Mouse (Mus musculus): Measurements from ENCODE around the gene St5. TPM values are rescaled to one million over a fixed set of nuclear protein-coding genes. Genes with fewer than 3 reads are reported as not detected.

Gene St5
- total and polyA plus RNA-seq, 3 experiments, result 2.6 to 3.4 TPM; not detected in 1

DNA sequence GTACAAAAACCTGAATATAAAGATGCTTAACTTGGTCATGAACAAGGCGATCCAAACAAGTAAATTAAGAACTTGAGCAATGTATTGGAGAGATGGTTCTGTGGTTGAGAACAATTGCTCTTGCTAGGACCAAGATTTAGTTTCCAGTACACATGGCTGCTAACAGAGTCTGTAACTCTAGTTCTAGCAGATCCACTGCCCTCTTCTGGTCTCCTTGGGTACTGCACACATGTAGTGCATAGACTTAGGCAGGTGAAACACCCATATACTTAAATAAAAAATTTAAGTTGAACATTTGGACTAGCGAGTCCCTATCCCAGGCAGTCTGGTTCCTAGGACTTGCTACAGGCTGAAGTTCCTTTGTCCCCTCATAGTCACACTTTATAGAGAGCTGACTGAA, 19.2 kb upstream of the St5 start:
- TF ChIP-seq CTCF (IDR thresholded peaks at IDR 0.05 in 2 of 3, conservative IDR thresholded peaks at IDR 0.05 in 1 of 3; ENCODE audit: control insufficient read depth in 1 of 3, insufficient read depth in 1 of 3, low read depth in 2 of 3, low read length in 3 of 3, poor library complexity in 1 of 3, severe bottlenecking in 1 of 3) (peak; percentile 11 to 51 (median 33); a peak in 3 of 6 replicates), TAL1 (IDR thresholded peaks at IDR 0.05; ENCODE audit: low read length) (no peak)
- Histone ChIP-seq H3K4me1 (ENCODE audit: control insufficient read depth in 1 of 2, insufficient read depth in 2 of 2, low read length in 2 of 2) (peaks cover 0 to 3% of the 10 kb centered on the region in 2 experiments; a peak in 2 of 4 replicates), H3K4me3 (ENCODE audit: control insufficient read depth in 1 of 2, insufficient read depth in 1 of 2, low read depth in 2 of 2, low read length in 2 of 2) (no peak overlapping the region), H3K9ac (ENCODE audit: control insufficient read depth, low read depth, low read length, poor library complexity, severe bottlenecking) (no peak overlapping the region), H3K9me3 (replicated peaks; ENCODE audit: insufficient read depth, low read length) (no peaks in the 10 kb centered on the region), H3K27me3 (ENCODE audit: control insufficient read depth in 1 of 2, insufficient read depth in 2 of 2, low read length in 2 of 2) (no peaks in the 10 kb centered on the region), H3K36me3 (ENCODE audit: control insufficient read depth in 1 of 2, insufficient read depth in 2 of 2, low read length in 2 of 2) (no peaks in the 10 kb centered on the region; a peak in 1 of 4 replicates), H3K27ac (ENCODE audit: control insufficient read depth, low read depth, low read length) (no peak overlapping the region), H3K79me2 (ENCODE audit: control insufficient read depth, insufficient read depth, low read length, poor library complexity) (no peaks in the 10 kb centered on the region)
- peak; percentile 50 for DNase-seq (ENCODE audit: low read depth, low spot score)

DNA sequence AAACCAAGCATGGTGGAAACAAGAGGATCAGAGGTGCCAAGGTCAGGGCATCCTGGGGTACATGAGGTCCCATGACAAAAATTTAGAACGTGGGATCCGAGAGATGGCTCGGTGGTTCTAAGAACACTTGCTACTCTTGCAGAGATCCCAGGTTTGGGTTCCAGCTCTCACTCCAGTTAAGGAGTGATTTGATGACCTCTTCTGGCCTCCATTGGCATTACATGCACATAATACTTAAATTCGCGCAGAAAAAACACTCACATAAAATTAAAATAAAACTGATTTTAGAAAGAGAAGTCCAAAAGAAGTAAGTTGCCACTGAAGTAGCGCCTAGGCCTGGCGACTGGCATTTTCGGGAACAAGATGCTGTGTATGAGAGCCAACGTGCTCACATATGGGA, 15.9 kb upstream of the St5 start:
- no peak for TF ChIP-seq ZNF384 (IDR thresholded peaks at IDR 0.05; ENCODE audit: low read depth, low read length)
- TF ChIP-seq SMC3 (IDR thresholded peaks at IDR 0.05; ENCODE audit: low read depth, low read length), result peak; percentile 54
- TF ChIP-seq RAD21 (IDR thresholded peaks at IDR 0.05; ENCODE audit: low read depth, low read length), result peak; percentile 71
- peak; percentile 33 for TF ChIP-seq ZC3H11A (IDR thresholded peaks at IDR 0.05; ENCODE audit: low read depth, low read length)
- no peak for TF ChIP-seq ELF1 (IDR thresholded peaks at IDR 0.05; ENCODE audit: low read depth, low read length)
- TF ChIP-seq CTCF (IDR thresholded peaks at IDR 0.05 in 2 of 3, conservative IDR thresholded peaks at IDR 0.05 in 1 of 3; ENCODE audit: control insufficient read depth in 1 of 3, insufficient read depth in 1 of 3, low read depth in 2 of 3, low read length in 3 of 3, poor library complexity in 1 of 3, severe bottlenecking in 1 of 3), result peak; percentile 15 to 58 (median 39); a peak in 5 of 6 replicates
- H3K27ac ChIP-seq (ENCODE audit: control insufficient read depth, low read depth, low read length), result no peak overlapping the region
- DNase-seq (ENCODE audit: low read depth, low spot score), result peak; percentile 55
- H3K4me3 ChIP-seq (ENCODE audit: control insufficient read depth in 1 of 2, insufficient read depth in 1 of 2, low read depth in 2 of 2, low read length in 2 of 2), result no peak overlapping the region
- H3K4me1 ChIP-seq (ENCODE audit: control insufficient read depth in 1 of 2, insufficient read depth in 2 of 2, low read length in 2 of 2), result no peaks in the 10 kb centered on the region
- H3K9me3 ChIP-seq (replicated peaks; ENCODE audit: insufficient read depth, low read length), result no peaks in the 10 kb centered on the region
- H3K36me3 ChIP-seq (ENCODE audit: control insufficient read depth in 1 of 2, insufficient read depth in 2 of 2, low read length in 2 of 2), result no peaks in the 10 kb centered on the region
- H3K9ac ChIP-seq (ENCODE audit: control insufficient read depth, low read depth, low read length, poor library complexity, severe bottlenecking), result no peak overlapping the region
- H3K79me2 ChIP-seq (ENCODE audit: control insufficient read depth, insufficient read depth, low read length, poor library complexity), result no peaks in the 10 kb centered on the region
- no peaks in the 10 kb centered on the region for H3K27me3 ChIP-seq (ENCODE audit: control insufficient read depth in 1 of 2, insufficient read depth in 2 of 2, low read length in 2 of 2)

GRCm38 (mm10) chr7:109713434-109713982, 10.1 kb upstream of the St5 start:
- H3K9me3 ChIP-seq (replicated peaks; ENCODE audit: insufficient read depth, low read length), result no peaks in the 10 kb centered on the region
- no peak for DNase-seq (ENCODE audit: low read depth, low spot score)
- H3K79me2 ChIP-seq (ENCODE audit: control insufficient read depth, insufficient read depth, low read length, poor library complexity), result no peaks in the 10 kb centered on the region
- H3K27me3 ChIP-seq (ENCODE audit: control insufficient read depth in 1 of 2, insufficient read depth in 2 of 2, low read length in 2 of 2), result no peaks in the 10 kb centered on the region
- no peaks in the 10 kb centered on the region; a peak in 1 of 4 replicates for H3K36me3 ChIP-seq (ENCODE audit: control insufficient read depth in 1 of 2, insufficient read depth in 2 of 2, low read length in 2 of 2)
- no peak overlapping the region for H3K9ac ChIP-seq (ENCODE audit: control insufficient read depth, low read depth, low read length, poor library complexity, severe bottlenecking)
- H3K4me3 ChIP-seq (ENCODE audit: control insufficient read depth in 1 of 2, insufficient read depth in 1 of 2, low read depth in 2 of 2, low read length in 2 of 2), result no peak overlapping the region
- TF ChIP-seq ETS1 (IDR thresholded peaks at IDR 0.05; ENCODE audit: low read depth, low read length) (no peak), MAFK (IDR thresholded peaks at IDR 0.05; ENCODE audit: borderline replicate concordance, low read depth, low read length) (peak; percentile 89)
- H3K27ac ChIP-seq (ENCODE audit: control insufficient read depth, low read depth, low read length), result no peak overlapping the region
- H3K4me1 ChIP-seq (ENCODE audit: control insufficient read depth in 1 of 2, insufficient read depth in 2 of 2, low read length in 2 of 2), result no peaks in the 10 kb centered on the region
